Mouse (Mus musculus): ENCODE measurements around the gene Rgs19.

Gene Rgs19

DNA sequence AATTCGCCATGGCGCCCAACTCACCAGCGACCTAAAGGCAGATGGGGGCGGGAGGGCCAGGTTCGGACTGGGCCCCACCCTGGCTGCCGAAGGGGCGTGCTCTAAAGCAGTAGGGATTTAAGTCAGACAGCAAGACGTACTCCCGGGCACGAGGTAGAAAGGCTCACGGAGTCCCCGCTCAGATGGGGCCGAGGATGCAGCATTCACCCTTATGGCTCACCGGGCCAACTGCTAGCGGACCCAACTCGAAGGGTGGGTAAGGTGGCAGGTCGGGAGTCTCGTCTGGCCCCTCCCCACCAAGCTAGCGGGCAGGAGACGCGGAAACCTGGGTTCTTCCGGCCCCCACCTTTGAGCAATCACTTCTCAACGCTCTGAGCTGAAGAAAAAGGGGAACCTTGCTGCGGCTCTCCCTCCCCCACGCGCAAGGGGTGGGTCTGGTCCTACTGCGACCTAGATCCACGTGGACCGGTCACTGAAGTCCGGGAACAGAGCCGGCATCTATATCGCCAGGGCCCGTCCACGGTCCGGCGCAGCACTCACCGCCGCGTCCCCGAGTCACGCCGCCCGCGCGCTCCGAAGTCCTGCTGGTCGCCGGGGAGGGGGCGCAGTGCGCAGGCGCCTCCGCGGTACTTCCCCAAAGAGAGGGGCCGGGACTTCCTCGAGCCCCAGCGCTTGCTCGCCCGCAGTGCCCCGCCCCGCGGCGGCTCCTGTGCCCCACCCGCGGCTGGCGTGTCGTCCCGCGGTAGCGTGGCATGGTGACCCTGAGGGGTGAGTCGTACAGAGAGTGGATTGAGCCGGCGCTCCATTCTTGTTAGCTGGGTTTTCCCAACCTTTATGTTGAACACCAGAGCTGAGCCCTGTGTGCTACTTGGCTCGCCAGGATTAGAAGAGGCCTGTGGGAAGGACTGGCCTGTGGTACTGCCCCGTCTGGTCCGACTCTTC, at the start of gene Rgs19:
Gene Rgs19 (minus strand): TSS at position 639 of the 942 bp plus-strand sequence.
- peak; percentile 93 for DNase-seq

DNA sequence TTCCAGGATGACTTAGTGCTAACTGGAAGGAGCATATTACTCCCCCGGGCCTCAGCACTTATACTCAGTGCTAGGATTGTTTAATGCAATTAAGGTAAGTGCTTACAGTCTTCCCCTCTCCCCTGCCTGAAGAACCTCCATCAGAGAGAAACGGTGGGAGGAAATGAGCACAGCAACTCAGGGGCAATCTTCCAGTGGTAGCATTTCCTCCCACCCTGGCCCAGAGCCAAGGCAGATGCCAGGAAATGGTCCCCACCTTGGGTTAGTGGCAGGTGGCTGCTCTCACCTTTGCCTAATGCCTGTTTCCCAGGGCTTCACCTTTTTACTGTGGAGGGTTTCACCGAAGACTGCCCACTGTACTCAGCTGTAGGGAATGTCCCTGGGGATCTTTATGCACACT, 36.3 kb upstream of the Rgs19 start:
- DNase-seq, result peak; percentile 44

DNA sequence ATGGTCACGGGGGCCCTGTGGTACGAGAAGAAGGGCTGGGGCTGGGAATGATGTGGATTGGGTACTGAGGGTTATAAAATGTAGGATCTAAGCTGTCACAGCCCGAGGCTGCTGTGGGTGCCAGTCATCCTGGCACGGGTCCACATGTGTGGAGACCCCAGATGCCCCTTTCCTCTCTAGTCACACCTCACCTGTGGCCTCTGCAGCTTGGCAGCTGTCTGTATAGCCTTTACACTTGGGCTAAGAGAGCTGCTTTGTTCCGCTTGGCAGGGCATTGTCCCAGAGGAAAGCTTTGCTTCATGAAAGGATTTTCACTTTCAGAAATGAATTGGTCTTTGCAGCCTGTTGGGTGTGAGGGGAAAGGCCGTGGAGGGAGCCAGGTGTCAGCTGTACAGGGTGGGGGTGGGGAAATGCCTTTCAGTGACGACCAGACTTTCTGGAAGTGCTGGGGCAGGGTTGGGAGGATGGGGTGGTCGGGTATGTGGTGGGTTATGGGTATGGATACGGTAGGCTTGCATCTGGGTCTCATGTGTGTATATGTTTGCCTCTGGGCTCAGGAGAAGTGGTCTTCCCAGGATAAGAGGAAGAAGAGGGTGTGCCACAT, 34.0 kb upstream of the Rgs19 start:
- no peak for DNase-seq

DNA sequence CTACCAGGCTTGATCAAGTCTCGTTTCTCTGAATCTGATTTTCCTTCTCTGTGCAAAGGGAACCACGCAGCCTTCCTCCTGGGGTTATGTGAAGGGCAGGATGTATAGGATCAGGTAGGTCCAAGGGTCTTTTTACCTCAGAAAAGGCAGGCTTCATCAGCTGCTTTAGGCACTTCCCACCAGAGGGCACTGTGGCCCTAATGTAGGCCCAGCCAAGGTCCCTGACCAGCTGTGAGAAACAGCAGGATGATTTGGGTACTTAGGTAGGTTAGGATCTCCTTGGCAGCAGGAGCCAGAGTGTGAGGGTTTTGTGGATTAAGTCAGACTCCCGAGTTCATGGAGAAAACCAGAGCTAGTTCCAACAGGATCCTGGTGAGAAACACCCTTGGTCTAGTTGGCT, 28.4 kb upstream of the Rgs19 start:
- peak; percentile 39 for DNase-seq

DNA sequence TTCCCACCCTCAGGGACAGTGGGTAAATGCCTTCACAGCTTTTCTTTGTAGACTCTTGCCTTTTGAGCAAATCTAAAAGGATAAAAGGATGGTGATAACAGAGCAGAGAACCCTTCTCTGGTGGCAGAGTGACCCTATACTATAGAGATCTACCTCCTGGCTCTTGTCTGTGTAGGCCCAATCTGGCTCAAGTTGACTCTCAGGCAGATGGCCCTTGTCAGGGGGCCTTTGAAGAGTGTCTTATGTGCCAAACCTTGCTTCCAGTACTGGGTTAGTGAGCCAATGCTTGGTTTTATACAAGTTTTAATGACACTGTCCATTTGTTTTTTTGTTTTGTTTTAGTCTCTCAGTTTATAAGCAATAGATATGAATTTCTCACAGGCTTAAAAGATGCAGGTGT, 27.4 kb upstream of the Rgs19 start:
- no peak for DNase-seq

DNA sequence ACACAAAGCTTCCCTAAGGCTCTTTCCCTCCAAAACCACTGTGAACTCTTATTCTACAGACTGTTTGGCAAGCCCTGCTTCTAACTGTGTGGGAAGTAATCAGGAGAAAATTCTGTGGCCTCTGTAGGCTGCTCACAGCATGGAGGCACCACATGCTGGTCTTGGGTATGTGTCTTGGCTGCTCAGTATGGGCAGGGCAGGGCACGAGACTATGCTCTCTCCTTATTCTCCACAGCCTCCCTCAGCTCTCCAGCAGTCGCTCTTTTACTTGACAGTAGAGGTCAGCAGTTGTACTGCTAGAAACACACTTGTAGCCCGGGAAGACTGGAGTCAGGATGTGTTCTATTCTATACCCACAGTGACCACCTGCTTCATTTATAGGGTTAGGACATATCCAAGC, 26.3 kb upstream of the Rgs19 start:
- DNase-seq, result no peak

DNA sequence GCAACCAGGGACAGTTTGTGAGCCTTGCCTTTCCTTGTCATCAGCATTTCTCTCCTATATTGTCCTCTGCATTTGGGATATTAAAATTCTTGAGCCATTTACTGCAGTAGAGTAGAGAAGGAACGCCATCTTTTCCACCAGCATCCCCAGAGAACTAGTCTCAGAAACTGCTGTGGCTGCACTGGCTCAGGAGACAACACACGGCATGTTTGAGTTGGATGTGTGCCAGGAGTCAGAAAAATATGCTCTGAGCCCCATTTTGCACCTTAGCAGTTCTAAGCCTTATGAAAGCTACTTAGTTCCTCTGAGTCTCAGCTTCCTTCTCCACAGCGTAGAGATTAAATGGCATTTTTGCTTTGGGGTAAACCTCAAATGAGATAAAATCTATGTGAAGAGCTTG, 23.2 kb upstream of the Rgs19 start:
- no peak for DNase-seq

DNA sequence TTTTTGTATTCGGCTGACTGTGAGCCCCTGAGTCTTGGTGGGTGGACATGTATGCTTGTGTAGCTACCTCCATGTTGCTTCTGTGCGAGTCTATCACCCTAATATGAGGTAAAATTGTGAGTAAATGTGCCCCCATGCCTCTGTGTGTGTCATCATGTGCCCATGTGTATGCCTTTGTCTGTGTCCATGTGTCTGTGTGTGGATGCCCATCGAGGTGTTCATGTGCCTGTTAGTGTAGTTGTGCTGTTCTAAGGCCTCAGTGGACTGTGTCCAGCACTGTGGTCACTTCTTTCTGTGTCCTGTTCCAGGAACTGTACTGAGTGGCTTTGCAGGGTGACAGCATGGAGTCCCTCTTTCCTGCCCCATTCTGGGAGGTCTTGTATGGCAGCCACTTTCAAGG, 21.6 kb upstream of the Rgs19 start:
- DNase-seq, result no peak

DNA sequence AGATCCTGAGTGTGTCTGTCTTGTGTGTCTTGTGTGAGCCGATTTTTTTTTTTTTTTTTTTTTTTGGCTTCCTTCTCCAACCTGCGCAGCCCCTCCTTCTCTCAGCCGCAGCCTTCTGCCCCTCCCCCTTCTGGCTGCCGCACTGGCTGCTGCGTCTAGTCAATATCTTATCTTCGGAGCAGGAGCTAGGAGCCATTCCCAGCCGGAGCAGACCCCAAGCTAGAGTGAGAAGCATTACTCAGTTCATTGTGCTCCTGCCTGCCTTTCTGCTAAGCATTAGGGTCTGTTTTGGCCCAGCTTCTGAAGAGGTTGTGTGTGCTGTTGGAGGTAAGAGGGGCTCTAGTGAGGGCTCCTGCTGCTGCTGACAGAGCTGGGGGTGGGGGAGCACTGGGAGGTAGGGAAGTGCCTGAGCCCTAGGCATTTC, 21.1 kb upstream of the Rgs19 start, which contains the start of gene Oprl1:
Gene Oprl1 (plus strand): TSS at position 114 of the 424 bp plus-strand sequence.
- DNase-seq, result peak; percentile 41

DNA sequence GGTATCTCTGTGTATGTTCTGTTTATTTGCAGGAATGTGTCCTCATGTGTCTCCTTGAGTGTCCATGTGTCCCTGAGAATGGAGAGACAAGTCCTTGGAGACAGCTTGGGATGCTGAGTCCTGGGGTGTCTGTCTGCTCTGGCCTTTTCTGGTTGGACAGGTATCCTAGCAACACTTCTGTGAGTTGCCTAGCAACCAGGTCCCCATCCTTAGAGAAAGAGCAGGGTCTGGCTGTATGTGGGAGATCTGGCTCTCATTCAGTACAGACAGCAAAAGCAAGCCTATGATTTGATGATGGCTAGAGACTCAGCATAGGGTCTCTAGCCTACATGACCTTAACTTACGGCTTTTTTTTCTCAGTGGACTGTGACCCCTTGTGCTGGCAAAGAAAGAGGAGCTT, 20.0 kb upstream of the Rgs19 start:
- DNase-seq, result no peak

DNA sequence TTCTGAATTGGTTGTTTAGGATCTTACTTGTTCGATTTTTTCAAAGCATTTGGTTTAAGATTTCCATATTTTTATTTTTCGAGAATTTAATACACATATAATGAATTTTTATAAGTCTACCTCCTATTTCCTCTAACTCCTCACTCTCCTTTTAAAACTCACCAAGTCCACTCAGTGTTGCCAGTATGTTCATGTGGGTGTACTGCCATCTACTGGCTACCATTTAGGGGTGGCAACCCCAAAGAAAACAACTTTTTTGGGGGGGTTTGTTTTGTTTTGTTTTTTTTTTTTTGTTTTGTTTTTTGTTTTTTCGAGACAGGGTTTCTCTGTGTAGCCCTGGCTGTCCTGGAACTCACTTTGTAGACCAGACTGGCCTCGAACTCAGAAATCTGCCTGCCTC, 12.9 kb upstream of the Rgs19 start:
- DNase-seq, result peak; percentile 37

DNA sequence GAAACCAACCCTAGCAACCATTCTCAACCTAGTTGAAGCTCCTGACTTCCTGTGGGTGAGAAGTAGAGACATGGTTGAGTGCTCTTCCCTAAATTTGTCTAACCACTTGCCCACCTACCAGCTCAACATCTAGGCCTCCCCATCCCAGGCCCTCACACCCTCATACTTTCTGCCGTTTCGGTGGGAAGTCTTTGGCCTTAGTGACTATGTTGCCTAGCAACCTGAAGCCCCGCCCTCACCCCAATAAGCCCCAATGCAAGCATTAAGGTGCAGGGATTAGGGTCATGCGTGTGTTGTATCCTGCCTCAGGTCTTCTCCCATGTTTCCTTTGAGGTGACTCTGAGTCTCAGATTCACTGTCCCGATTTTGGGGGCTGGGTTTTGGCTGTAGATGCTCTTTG, 4.5 kb upstream of the Rgs19 start, which contains the start of gene Lkaaear1:
Gene Lkaaear1 (minus strand): TSS at position 202 of the 400 bp plus-strand sequence.
- DNase-seq, result no peak

DNA sequence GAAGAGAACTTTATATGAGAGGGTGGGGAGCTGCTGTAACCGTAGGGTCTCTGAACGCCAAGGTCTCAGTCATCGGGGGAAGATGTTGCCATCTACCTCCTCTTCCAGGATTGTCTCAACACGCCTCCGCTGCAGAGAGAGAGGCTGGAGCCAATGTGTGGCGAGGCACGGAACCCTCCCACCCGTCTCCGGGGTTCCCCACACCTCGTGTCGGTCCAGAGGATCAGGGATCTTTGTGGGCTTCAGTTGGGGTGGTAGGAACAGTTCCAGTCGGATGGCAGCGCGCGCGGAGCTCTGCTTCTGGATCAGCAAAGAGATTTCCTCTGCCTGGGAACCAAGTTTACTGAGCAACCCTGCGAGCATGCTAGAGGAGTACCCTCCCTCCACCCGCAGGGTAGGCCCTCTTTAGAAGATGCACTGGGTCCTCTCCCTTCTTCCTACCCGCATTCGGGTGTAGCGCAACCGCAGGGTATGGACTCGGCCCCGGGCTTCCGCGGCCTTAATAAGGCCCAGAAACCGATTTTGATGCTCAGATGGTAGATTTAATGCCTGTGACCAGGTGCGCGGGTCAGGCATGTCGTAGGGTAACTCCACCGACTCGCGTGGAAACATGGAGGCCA, 3.1 kb upstream of the Rgs19 start:
- DNase-seq, result no peak

DNA sequence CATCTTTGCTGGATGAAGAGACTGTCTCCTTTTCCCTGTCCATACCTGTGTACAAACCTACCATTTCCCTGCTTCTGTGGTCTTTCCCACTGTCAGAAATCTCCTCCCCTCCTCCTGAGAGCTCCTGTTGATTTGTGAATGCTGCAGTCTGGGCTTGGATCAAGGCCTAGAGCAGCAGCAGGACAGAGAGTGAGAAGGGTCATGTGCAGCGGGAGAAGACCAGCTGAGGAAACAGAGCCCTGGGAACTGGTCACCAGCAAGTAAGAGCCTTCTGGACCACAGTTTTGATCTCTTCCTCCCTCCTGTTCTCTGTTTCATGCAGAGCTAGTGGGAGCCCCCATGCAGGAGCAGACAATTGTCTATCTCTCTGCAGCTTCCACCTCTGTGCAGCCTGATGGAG, 2.0 kb upstream of the Rgs19 start:
- DNase-seq, result no peak

DNA sequence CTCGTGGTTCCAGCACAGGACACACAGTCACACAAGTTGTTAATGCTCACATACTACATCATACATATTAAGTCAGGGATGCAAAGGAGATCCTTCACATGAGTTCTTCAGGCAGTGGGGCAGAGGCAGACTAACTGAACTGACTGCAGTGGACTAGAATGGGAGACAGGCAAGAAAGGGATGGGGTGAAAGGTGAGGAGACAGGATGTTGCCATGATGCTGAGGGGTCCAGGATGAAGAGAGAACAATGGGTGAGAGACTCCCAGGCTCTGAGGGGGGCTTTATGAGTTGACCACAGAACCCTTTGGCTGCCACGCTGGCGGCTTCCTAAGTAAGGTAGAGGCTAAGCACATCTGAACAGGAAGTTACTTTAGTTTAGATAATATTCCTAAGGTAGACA, 804 bp upstream of the Rgs19 start:
- no peak for DNase-seq

DNA sequence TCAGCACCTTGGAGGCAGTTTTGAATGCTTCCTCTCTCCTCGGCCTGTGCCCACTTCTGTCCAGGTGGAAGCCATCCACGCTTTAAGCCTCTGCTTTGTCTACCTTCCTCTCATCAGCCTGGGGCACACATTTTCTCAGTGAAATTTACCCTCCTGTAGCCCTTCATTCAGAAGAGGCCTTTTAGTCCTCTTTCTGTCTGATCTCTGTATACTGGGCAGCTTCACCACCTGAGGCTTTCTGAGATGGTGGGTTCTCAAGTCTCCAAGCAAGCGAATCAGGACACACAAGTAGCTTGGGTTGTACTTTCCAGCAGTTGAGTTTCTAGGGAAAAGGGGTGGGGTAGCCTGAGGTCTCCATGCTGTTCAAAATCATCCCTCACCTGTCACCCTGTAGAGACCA, 1.5 kb downstream of the Rgs19 start:
- no peak for DNase-seq

DNA sequence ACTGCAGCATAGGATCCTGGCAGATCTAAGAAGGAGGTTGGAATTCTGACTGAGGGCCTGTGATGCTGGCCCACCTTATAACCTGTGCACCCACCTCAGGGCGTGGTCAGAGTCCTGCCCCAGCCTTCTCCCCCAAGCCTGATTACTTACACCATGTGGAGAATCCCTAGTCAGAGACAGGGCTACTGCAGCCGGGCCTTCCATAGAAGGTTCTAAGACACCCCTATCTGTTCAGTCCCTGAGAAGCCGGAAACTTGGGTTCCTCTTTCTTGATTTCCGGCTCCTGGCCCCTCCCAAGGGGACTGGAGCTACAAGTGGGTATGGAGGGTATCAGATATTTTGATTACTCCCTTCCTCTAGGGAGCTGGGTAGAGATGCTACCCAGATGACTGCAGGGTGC, 2.2 kb downstream of the Rgs19 start:
- peak; percentile 53 for DNase-seq

DNA sequence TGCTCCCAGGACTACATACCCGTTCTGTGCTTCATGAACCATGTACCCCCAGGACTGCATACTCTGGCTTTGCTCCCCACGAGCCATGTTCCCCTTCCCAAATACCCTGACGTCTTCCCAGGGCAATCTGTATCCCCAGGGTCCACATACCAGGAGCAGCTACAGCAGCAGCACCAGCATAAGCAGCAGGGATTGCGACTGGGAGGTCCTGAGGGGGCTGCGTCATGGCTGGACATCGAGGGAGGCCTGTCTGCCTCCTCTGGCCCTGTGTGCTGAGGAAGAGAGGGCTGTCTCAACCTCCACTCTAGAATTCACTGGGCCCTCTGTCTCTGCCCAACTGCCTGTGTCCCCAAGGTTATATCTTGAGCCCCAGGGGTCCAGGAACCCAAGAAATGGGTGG, 2.7 kb downstream of the Rgs19 start:
- no peak for DNase-seq

DNA sequence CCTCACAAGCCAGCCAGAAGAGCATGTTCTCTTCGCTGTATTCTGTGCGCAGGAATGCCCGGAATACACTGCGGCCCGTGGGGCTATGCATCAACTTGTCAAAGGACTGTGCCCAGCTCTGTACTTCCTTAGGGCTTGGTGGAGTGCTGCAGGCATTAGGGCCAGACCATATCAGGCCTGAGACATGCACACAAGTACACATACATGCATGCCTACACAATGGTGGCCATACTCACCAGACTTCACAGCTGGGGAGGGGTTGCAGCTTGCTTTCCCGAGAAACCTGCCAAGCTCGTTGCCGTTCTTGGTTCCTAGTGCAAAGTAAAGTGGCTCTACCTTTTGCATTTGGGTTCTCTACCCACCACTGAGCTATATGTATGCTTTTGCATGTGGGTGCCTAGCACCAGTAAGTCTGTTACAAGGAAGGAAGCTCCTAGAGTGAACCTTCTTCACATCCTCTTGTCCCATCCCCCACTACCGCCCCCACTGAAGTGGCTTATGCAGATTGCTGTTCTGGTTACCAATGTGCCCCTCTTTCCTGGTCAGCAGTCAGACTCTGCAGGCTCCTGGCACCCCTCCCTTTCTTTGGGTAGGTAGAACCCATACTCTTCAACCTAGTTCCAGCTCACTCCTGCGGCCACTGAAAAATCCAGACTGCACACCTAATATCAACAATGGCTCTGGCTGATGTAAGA, 4.2 kb downstream of the Rgs19 start:
- DNase-seq, result peak; percentile 45

DNA sequence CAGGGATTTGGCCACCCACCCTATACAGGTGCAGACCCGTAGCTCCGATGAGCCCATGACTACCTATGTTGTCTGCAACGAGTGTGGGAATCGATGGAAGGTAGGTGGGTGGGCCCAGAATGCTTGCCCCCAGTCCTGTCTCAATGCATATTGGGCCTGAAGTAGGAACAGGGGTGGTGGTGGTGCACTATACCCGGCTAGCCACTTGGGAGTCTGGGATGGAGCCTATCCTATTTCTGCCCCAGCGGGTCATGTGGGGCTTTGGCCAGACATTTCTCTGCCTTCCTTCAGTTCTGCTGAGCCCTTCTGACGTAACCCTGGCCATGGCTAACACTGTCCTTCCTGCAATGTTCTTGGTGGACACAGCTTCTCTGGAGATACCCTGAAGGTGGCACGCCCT, 6.2 kb downstream of the Rgs19 start:
- DNase-seq, result no peak

DNA sequence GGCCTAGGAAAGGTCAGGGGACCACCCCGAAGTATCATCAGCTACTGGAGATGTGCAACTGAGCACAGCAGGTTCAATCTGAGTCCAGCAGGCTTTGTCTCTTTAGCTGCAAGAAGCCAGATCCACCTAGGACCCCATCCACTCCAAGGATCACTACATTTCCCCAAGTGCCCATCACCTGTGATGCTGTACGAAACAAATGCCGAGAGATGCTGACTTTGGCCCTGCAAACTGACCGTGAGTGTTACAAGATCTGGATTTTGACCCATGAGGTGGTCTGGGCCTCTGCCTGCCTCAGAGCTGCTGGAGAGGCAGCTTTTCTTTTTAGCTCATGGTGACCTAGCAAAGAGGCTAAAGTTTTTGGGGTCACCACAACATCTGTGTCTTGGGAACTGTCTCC, 8.1 kb downstream of the Rgs19 start:
- DNase-seq, result no peak

DNA sequence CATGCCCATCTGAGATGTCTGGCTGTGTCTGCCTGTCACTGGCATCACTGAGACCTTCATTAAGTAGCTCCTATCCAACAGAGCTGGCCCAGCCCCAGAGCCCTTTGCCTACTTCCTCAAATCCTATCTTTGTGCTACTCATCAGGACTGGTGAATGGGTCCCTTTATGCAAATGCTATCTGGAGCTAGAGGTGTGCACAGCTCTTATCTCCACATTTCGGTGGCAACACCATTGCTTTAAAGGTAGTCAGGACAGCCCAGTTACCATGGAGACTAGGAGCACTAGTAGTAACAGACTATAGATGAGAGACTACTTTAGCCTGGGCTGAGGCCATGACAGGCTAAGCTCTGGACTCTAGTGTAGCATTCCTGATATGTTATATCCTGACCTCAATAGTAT, 9.1 kb downstream of the Rgs19 start:
- no peak for DNase-seq

DNA sequence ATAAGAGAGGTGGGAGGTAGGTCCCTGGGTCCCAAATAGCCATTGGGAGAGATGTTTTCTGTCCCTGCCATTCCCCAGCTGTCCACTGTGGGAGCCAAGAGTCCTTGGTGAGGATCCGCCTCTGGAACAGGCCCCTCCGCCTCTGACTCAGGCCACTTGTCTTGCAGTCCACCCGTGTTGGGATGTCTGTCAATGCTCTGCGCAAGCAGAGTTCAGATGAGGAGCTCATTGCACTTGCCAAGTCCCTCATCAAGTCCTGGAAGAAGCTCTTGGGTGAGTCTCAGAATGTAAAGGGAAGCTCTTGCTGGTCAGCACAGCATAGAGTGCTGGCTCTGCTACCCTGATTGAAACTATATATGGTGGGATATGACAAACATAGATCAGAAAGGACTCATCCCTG, 10.4 kb downstream of the Rgs19 start:
- DNase-seq, result no peak

All from thymus, postnatal 14 days (tissue).